In the genomic region with DNA sequence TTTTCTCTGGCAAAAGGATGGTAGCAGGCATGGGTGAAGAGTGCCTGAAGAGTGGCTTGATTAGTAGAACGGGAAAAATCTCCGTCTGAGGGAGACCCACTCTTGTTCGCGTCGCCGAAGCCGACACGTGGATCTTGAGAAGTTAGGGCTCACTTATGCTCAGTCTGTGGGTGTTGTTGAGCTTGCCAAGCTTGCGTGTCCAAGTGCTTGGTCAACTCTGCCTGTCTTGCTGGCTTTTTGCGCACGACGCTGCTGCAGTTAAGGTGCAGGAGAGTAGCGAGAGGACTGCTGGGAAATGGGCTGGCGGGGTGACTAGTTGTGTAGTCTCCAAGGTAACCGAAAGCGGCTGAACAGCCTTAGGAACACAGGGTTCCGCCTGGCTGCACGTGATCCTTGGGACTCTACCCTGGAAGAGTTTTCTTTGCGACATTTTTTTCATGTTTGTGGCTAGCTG, we compare ENCODE assay signal across 8 mouse cellular contexts. TPM values are rescaled to one million over a fixed set of nuclear protein-coding genes. Genes with fewer than 3 reads are reported as not detected.
DNase-seq lines count a peak whose midpoint lies in the region; ATAC-seq and TF ChIP-seq lines count a peak whose summit lies in the region.

No protein-coding gene starts in this region.

- H3K79me2 ChIP-seq in C2C12 (ENCODE audit: control insufficient read depth, insufficient read depth): peaks cover 69% of the 10 kb centered on the region

- peak; percentile 79 for DNase-seq in naive thymus-derived CD4-positive, alpha-beta T cell, adult 2 months (ENCODE audit: low read depth)

- H3K27ac ChIP-seq in bone marrow, adult 2 months (ENCODE audit: control insufficient read depth, insufficient read depth, low read depth, low read length, poor library complexity): peak overlapping the region; percentile 46
- H3K27ac ChIP-seq in heart, embryonic 11.5 days (ENCODE audit: low read depth, low read length): no peak overlapping the region
- peak overlapping the region; percentile 96 for H3K27ac ChIP-seq in kidney, embryonic 15.5 days
- peak overlapping the region; percentile 94 for H3K27ac ChIP-seq in liver, embryonic 12.5 days
- H3K27ac ChIP-seq in stomach, embryonic 14.5 days (ENCODE audit: low read length): peak overlapping the region; percentile 94; the same call in 1 of the 2 replicates

- H3K4me2 ChIP-seq in heart, embryonic 11.5 days: peak overlapping the region; percentile 97
- peak overlapping the region; percentile 84 for H3K4me2 ChIP-seq in kidney, embryonic 15.5 days
- H3K4me2 ChIP-seq in liver, embryonic 12.5 days: peak overlapping the region; percentile 88
- peak overlapping the region; percentile 83 for H3K4me2 ChIP-seq in stomach, embryonic 14.5 days (replicated peaks; ENCODE audit: low read depth, low read length)

- peaks cover 12% of the 10 kb centered on the region for H3K36me3 ChIP-seq in C2C12 (ENCODE audit: control insufficient read depth, insufficient read depth)
- peaks cover 10% of the 10 kb centered on the region for H3K36me3 ChIP-seq in erythroblast, embryonic 14.5 days (ENCODE audit: control insufficient read depth)
- H3K36me3 ChIP-seq in heart, embryonic 11.5 days (ENCODE audit: control insufficient read depth, insufficient read depth, low read length): peaks cover 4% of the 10 kb centered on the region; the same call in 1 of the 2 replicates
- H3K36me3 ChIP-seq in kidney, embryonic 15.5 days: peaks cover 8% of the 10 kb centered on the region
- peaks cover 12% of the 10 kb centered on the region for H3K36me3 ChIP-seq in liver, embryonic 12.5 days
- peaks cover 8% of the 10 kb centered on the region for H3K36me3 ChIP-seq in stomach, embryonic 14.5 days (ENCODE audit: control insufficient read depth, insufficient read depth, low read length)

- TF ChIP-seq POLR2A in bone marrow, adult 2 months (IDR thresholded peaks at IDR 0.05; ENCODE audit: borderline replicate concordance, control insufficient read depth, low read depth, low read length): no peak

- no peak for ATAC-seq in heart, embryonic 11.5 days (replicated peaks; ENCODE audit: insufficient number of reproducible peaks, low FRiP score, low TSS enrichment)
- peak; percentile 82 for ATAC-seq in kidney, embryonic 15.5 days (replicated peaks; ENCODE audit: low FRiP score)
- ATAC-seq in liver, embryonic 12.5 days: peak; percentile 52
- ATAC-seq in stomach, embryonic 14.5 days (ENCODE audit: insufficient number of reproducible peaks, insufficient read depth, low FRiP score, low read depth): no peak

- WGBS in bone marrow, adult 2 months: 4% methylated on average over 19 of the region's 19 CpGs
- 7% methylated on average over 19 of the region's 19 CpGs for WGBS in heart, embryonic 11.5 days (ENCODE audit: insufficient replicate concordance)
- 7% methylated on average over 19 of the region's 19 CpGs for WGBS in kidney, embryonic 15.5 days
- WGBS in liver, embryonic 12.5 days (ENCODE audit: insufficient replicate concordance): 4% methylated on average over 19 of the region's 19 CpGs
- WGBS in stomach, embryonic 14.5 days: 7% methylated on average over 19 of the region's 19 CpGs

- H3K9me3 ChIP-seq in erythroblast, embryonic 14.5 days (ENCODE audit: control insufficient read depth, low read length): no peaks in the 10 kb centered on the region
- no peaks in the 10 kb centered on the region for H3K9me3 ChIP-seq in heart, embryonic 11.5 days (replicated peaks; ENCODE audit: control insufficient read depth, low read length)
- no peaks in the 10 kb centered on the region for H3K9me3 ChIP-seq in kidney, embryonic 15.5 days (replicated peaks)
- no peaks in the 10 kb centered on the region for H3K9me3 ChIP-seq in liver, embryonic 12.5 days (replicated peaks)
- no peaks in the 10 kb centered on the region for H3K9me3 ChIP-seq in stomach, embryonic 14.5 days (ENCODE audit: control insufficient read depth, low read depth, low read length)

- peak overlapping the region; percentile 28 for H3K4me3 ChIP-seq in C2C12 (ENCODE audit: insufficient read depth, poor library complexity, severe bottlenecking)
- H3K4me3 ChIP-seq in bone marrow, adult 2 months (replicated peaks; ENCODE audit: control insufficient read depth, low read depth, low read length): peak overlapping the region; percentile 78
- peak overlapping the region; percentile 70 for H3K4me3 ChIP-seq in erythroblast, embryonic 14.5 days (replicated peaks)
- peak overlapping the region; percentile 63 for H3K4me3 ChIP-seq in heart, embryonic 11.5 days (ENCODE audit: low read depth, low read length)
- H3K4me3 ChIP-seq in kidney, embryonic 15.5 days (replicated peaks): peak overlapping the region; percentile 56
- peak overlapping the region; percentile 64 for H3K4me3 ChIP-seq in liver, embryonic 12.5 days
- peak overlapping the region; percentile 59 for H3K4me3 ChIP-seq in stomach, embryonic 14.5 days (ENCODE audit: low read depth, low read length)

- no peak for TF ChIP-seq CTCF in C2C12 (IDR thresholded peaks at IDR 0.05; ENCODE audit: control insufficient read depth, insufficient read depth, insufficient read length)
- 0 out of 2 replicates have a peak, but pooled peaks have one; percentile 13 for TF ChIP-seq CTCF in bone marrow, adult 2 months (IDR thresholded peaks at IDR 0.05; ENCODE audit: control insufficient read depth, insufficient read depth, low read length)

- H3ac ChIP-seq in C2C12 (ENCODE audit: control insufficient read depth, insufficient read length, low read depth): peak overlapping the region; percentile 12

- H3K9ac ChIP-seq in heart, embryonic 11.5 days (ENCODE audit: low read depth, low read length): peak overlapping the region; percentile 78
- peak overlapping the region; percentile 47 for H3K9ac ChIP-seq in kidney, embryonic 15.5 days
- H3K9ac ChIP-seq in liver, embryonic 12.5 days: peak overlapping the region; percentile 68
- peak overlapping the region; percentile 40; the same call in 1 of the 2 replicates for H3K9ac ChIP-seq in stomach, embryonic 14.5 days (replicated peaks; ENCODE audit: low read depth, low read length)

- H3K79me3 ChIP-seq in C2C12 (ENCODE audit: low read depth): peaks cover 38% of the 10 kb centered on the region

- H3K27me3 ChIP-seq in C2C12 (ENCODE audit: control insufficient read depth, insufficient read depth, insufficient read length): no peaks in the 10 kb centered on the region
- H3K27me3 ChIP-seq in erythroblast, embryonic 14.5 days (ENCODE audit: control insufficient read depth): no peaks in the 10 kb centered on the region
- H3K27me3 ChIP-seq in heart, embryonic 11.5 days (ENCODE audit: control insufficient read depth, insufficient read depth, low read length): no peaks in the 10 kb centered on the region
- no peaks in the 10 kb centered on the region for H3K27me3 ChIP-seq in kidney, embryonic 15.5 days
- H3K27me3 ChIP-seq in liver, embryonic 12.5 days (replicated peaks): no peaks in the 10 kb centered on the region
- no peaks in the 10 kb centered on the region for H3K27me3 ChIP-seq in stomach, embryonic 14.5 days (ENCODE audit: control insufficient read depth, insufficient read depth, low read length)

- H3K4me1 ChIP-seq in bone marrow, adult 2 months (ENCODE audit: control insufficient read depth, insufficient read depth, low read length): peaks cover 2% of the 10 kb centered on the region; the same call in 1 of the 2 replicates
- H3K4me1 ChIP-seq in erythroblast, embryonic 14.5 days (ENCODE audit: control insufficient read depth): peaks cover 24% of the 10 kb centered on the region
- H3K4me1 ChIP-seq in heart, embryonic 11.5 days (ENCODE audit: control insufficient read depth, insufficient read depth, low read length): peaks cover 10% of the 10 kb centered on the region
- H3K4me1 ChIP-seq in kidney, embryonic 15.5 days: peaks cover 26% of the 10 kb centered on the region
- H3K4me1 ChIP-seq in liver, embryonic 12.5 days: peaks cover 30% of the 10 kb centered on the region
- H3K4me1 ChIP-seq in stomach, embryonic 14.5 days (ENCODE audit: control insufficient read depth, insufficient read depth, low read length): peaks cover 8% of the 10 kb centered on the region; the same call in 1 of the 2 replicates

TF ChIP-seq in C2C12, 6 proteins besides CTCF, POLR2A, EP300 and RAD21:
- TF ChIP-seq MAX (IDR thresholded peaks at IDR 0.05) (no peak), USF1 (IDR thresholded peaks at IDR 0.05; ENCODE audit: low read depth) (peak; percentile 72)
TF ChIP-seq in C2C12: peak in this region for 1.

RNA-seq across cellular contexts. Expression of gene Mga, which starts 1.1 kb away (rescaled TPM):
- polyA plus RNA-seq in C2C12 (2012; fragmentation: generic; extraction: Trizol): 3.3 TPM
- polyA plus RNA-seq in bone marrow, adult 2 months (2011; ENCODE audit: insufficient read depth, insufficient read length, low replicate concordance, missing spikeins): 11.3 and 22.1 TPM in 2 replicates
- polyA plus RNA-seq in erythroblast, embryonic 14.5 days (2012): 0.01 and 0.02 TPM in 2 replicates
- polyA plus RNA-seq in heart, embryonic 11.5 days (2014; fragmentation: Nextera tagmentation; extraction: Ambion mirVana): 20.2 and 30.1 TPM in 2 replicates
- 27.1 and 31.7 TPM in 2 replicates for polyA plus RNA-seq in kidney, embryonic 15.5 days (2015; fragmentation: Nextera tagmentation; extraction: Ambion mirVana)
- 12.5 and 13.3 TPM in 2 replicates for polyA plus RNA-seq in liver, embryonic 12.5 days (2016; fragmentation: Nextera tagmentation; extraction: Ambion mirVana)
- polyA plus RNA-seq in stomach, embryonic 14.5 days (2014; fragmentation: Nextera tagmentation; extraction: Ambion mirVana): 54.0 and 54.7 TPM in 2 replicates

Comparison
In these comparisons a context has a peak if more than half of its experiments do, and no peak if none do; other contexts are left out.
1. H3K4me3 ChIP-seq: peak in every context shown above with its lines; median percentile 78 in bone marrow, adult 2 months; 70 in erythroblast, embryonic 14.5 days; 64 in liver, embryonic 12.5 days; 63 in heart, embryonic 11.5 days; 59 in stomach, embryonic 14.5 days; 56 in kidney, embryonic 15.5 days; 28 in C2C12.
2. ATAC-seq: peak in kidney, embryonic 15.5 days (single experiment) and liver, embryonic 12.5 days (single experiment); none in heart, embryonic 11.5 days (single experiment) and stomach, embryonic 14.5 days (single experiment).
3. Peak in every context shown above with its lines, with median percentiles within 50 percentile points of each other: H3K4me2 ChIP-seq and H3K9ac ChIP-seq.